In the genomic region with DNA sequence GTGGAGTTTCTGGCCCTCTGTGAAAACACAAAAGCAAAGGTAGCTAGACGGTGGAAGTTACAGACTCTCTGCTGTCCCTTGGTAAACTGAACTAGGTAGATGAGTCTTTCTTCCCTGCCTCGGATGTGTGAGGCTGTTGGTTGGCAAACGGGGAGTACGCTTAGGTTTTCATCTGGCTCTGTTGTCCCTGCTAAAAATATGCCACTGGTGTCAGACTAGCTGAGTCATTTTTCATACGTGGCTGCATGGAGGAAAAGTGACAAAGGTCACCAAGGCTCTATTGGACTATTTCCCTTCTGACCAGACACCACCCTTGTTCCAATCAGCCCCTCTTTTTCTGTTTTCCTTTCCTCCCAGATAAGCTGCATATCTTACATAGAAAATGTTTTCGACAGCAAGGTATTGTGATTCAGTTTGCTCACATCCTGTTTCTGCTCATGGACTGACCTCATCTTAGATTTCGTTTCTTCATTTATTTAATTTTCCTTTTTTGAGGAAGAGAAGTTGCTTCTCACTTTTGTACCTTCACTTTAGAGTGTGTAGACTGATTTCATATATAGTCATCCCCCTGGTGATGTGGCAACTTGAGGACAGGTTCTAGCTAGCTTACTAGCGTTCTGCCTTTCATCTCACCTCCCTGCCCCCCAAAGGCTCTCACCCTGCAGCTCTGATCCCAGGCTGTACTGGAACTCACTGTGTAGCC, we compare ENCODE assay signal across 10 mouse cellular contexts. TPM values are rescaled to one million over a fixed set of nuclear protein-coding genes. Genes with fewer than 3 reads are reported as not detected.
DNase-seq lines count a peak whose midpoint lies in the region; ATAC-seq and TF ChIP-seq lines count a peak whose summit lies in the region.
"Had no signal": no experiment of that assay in that cellular context is flagged by ENCODE, and none has a peak within 500 bp of the region (broad histone marks: within the 10 kb centered on the region; RNA-seq: fewer than 3 reads in every experiment).

No protein-coding gene starts in this region.

- no peaks in the 10 kb centered on the region for H3K36me3 ChIP-seq in lung, embryonic 16.5 days (ENCODE audit: control insufficient read depth, insufficient read depth, low read length)
- no peaks in the 10 kb centered on the region for H3K36me3 ChIP-seq in liver, embryonic 11.5 days (ENCODE audit: control insufficient read depth, insufficient read depth, low read length)
- H3K36me3 ChIP-seq in midbrain, embryonic 15.5 days (replicated peaks), result no peaks in the 10 kb centered on the region
- H3K36me3 ChIP-seq: hindbrain, embryonic 15.5 days; neural tube, embryonic 12.5 days had no signal

- H3K9ac ChIP-seq in lung, embryonic 16.5 days (ENCODE audit: low read length), result no peak overlapping the region
- H3K9ac ChIP-seq in liver, embryonic 11.5 days (ENCODE audit: low read depth, low read length), result 0 out of 2 replicates have a peak overlapping the region, but pooled peaks have one; percentile 26
- no peak overlapping the region for H3K9ac ChIP-seq in midbrain, embryonic 15.5 days
- H3K9ac ChIP-seq: hindbrain, embryonic 15.5 days; neural tube, embryonic 12.5 days had no signal

- H3K4me3 ChIP-seq in lung, embryonic 16.5 days (ENCODE audit: low read length), result no peak overlapping the region
- H3K4me3 ChIP-seq in lung, adult 2 months (replicated peaks; ENCODE audit: extremely low read depth, low read depth, low read length), result no peak overlapping the region
- H3K4me3 ChIP-seq in liver, embryonic 11.5 days (ENCODE audit: low read depth, low read length), result no peak overlapping the region
- no peak overlapping the region for H3K4me3 ChIP-seq in midbrain, embryonic 15.5 days
- H3K4me3 ChIP-seq: hindbrain, embryonic 15.5 days; neural tube, embryonic 12.5 days had no signal

- H3K4me1 ChIP-seq in lung, embryonic 16.5 days (replicated peaks; ENCODE audit: control insufficient read depth, insufficient read depth, low read length), result peaks cover 8% of the 10 kb centered on the region
- peaks cover 11% of the 10 kb centered on the region for H3K4me1 ChIP-seq in lung, adult 2 months (ENCODE audit: control insufficient read depth, insufficient read depth, low read length)
- H3K4me1 ChIP-seq in liver, embryonic 11.5 days (replicated peaks; ENCODE audit: control insufficient read depth, insufficient read depth, low read length), result peaks cover 14% of the 10 kb centered on the region; the same call in 1 of the 2 replicates
- no peaks in the 10 kb centered on the region for H3K4me1 ChIP-seq in midbrain, embryonic 15.5 days
- H3K4me1 ChIP-seq: hindbrain, embryonic 15.5 days; neural tube, embryonic 12.5 days had no signal

- no peak for ATAC-seq in lung, embryonic 16.5 days (ENCODE audit: low read depth)
- ATAC-seq in liver, embryonic 11.5 days (replicated peaks; ENCODE audit: low FRiP score), result no peak
- no peak for ATAC-seq in erythroid progenitor cell, adult 5-6 weeks (replicated peaks; ENCODE audit: low FRiP score, poor library complexity, severe bottlenecking)
- ATAC-seq in midbrain, embryonic 15.5 days (replicated peaks), result no peak

- H3K4me2 ChIP-seq in lung, embryonic 16.5 days (ENCODE audit: low read depth, low read length), result no peak overlapping the region
- H3K4me2 ChIP-seq in liver, embryonic 11.5 days, result peak overlapping the region; percentile 16; the same call in 1 of the 2 replicates
- no peak overlapping the region for H3K4me2 ChIP-seq in midbrain, embryonic 15.5 days
- H3K4me2 ChIP-seq: hindbrain, embryonic 15.5 days; neural tube, embryonic 12.5 days had no signal

- TF ChIP-seq POLR2A in lung, adult 2 months (IDR thresholded peaks at IDR 0.05; ENCODE audit: borderline replicate concordance, extremely low read depth, low read depth, low read length), result no peak

- peak overlapping the region; percentile 82 for H3K27ac ChIP-seq in lung, embryonic 16.5 days (ENCODE audit: low read length)
- peak overlapping the region; percentile 23 for H3K27ac ChIP-seq in liver, embryonic 11.5 days (ENCODE audit: low read depth, low read length)
- no peak overlapping the region for H3K27ac ChIP-seq in midbrain, embryonic 15.5 days
- H3K27ac ChIP-seq: hindbrain, embryonic 15.5 days; neural tube, embryonic 12.5 days had no signal

- DNase-seq in lung, adult 2 months, result no peak
- DNase-seq in heart, adult 9 months (ENCODE audit: low spot score in 2 of 2), result peak; percentile 76 to 81
- DNase-seq in liver, embryonic 11.5 days (ENCODE audit: low spot score), result no peak
- no peak for DNase-seq in thymus, postnatal 0 days (ENCODE audit: low spot score)
- no peak for DNase-seq in right cerebral cortex, postnatal 10 days (ENCODE audit: low spot score in 2 of 2)

- WGBS in lung, embryonic 16.5 days, result 49% methylated on average over 8 of the region's 8 CpGs
- 28% methylated on average over 8 of the region's 8 CpGs for WGBS in lung, adult 2 months
- WGBS in liver, embryonic 11.5 days, result 46% methylated on average over 8 of the region's 8 CpGs
- WGBS in midbrain, embryonic 15.5 days, result 71% methylated on average over 8 of the region's 8 CpGs

- H3K27me3 ChIP-seq in lung, embryonic 16.5 days (ENCODE audit: control insufficient read depth, insufficient read depth, low read depth, low read length), result no peaks in the 10 kb centered on the region
- no peaks in the 10 kb centered on the region for H3K27me3 ChIP-seq in liver, embryonic 11.5 days (replicated peaks; ENCODE audit: control insufficient read depth, insufficient read depth, low read length)
- no peaks in the 10 kb centered on the region for H3K27me3 ChIP-seq in midbrain, embryonic 15.5 days (replicated peaks)
- H3K27me3 ChIP-seq: hindbrain, embryonic 15.5 days; neural tube, embryonic 12.5 days had no signal

- no peak for TF ChIP-seq CTCF in lung, adult 2 months (IDR thresholded peaks at IDR 0.05; ENCODE audit: insufficient read depth, low read length)

- H3K9me3 ChIP-seq in lung, embryonic 16.5 days (ENCODE audit: control insufficient read depth, low read length), result no peaks in the 10 kb centered on the region
- no peaks in the 10 kb centered on the region for H3K9me3 ChIP-seq in liver, embryonic 11.5 days (ENCODE audit: control insufficient read depth, low read length)
- no peaks in the 10 kb centered on the region for H3K9me3 ChIP-seq in midbrain, embryonic 15.5 days
- H3K9me3 ChIP-seq: hindbrain, embryonic 15.5 days; neural tube, embryonic 12.5 days had no signal

RNA-seq across cellular contexts. Expression of a gene that starts 8.1 kb away (rescaled TPM):
- 35.0 and 36.2 TPM in 2 replicates for polyA plus RNA-seq in lung, embryonic 16.5 days (2015; fragmentation: Nextera tagmentation; extraction: Ambion mirVana)
- 23.1 and 33.9 TPM in 2 replicates for polyA plus RNA-seq in lung, adult 2 months (2012; rRNA removed)
- polyA plus RNA-seq in liver, embryonic 11.5 days (2014; fragmentation: Nextera tagmentation; extraction: Ambion mirVana), result 19.5 and 24.6 TPM in 2 replicates
- 28.5 and 50.7 TPM in 2 replicates for total RNA-seq in erythroid progenitor cell, adult 5-6 weeks (2015; ENCODE audit: low replicate concordance)
- 68.5 and 69.1 TPM in 2 replicates for total RNA-seq in erythroid progenitor cell, adult 5-6 weeks (2017; ENCODE audit: low replicate concordance)
- 32.1 and 41.4 TPM in 2 replicates for polyA plus RNA-seq in thymus, postnatal 0 days (2015; fragmentation: Nextera tagmentation; extraction: Ambion mirVana)
- polyA plus RNA-seq in midbrain, embryonic 15.5 days (2015; fragmentation: Nextera tagmentation; extraction: Ambion mirVana), result 85.5 and 88.9 TPM in 2 replicates

RNA-seq across cellular contexts. Expression of a gene that starts 19.5 kb away (rescaled TPM):
- 100 and 105 TPM in 2 replicates for polyA plus RNA-seq in lung, embryonic 16.5 days (2015; fragmentation: Nextera tagmentation; extraction: Ambion mirVana)
- 42.7 and 73.7 TPM in 2 replicates for polyA plus RNA-seq in lung, adult 2 months (2012; rRNA removed)
- polyA plus RNA-seq in liver, embryonic 11.5 days (2014; fragmentation: Nextera tagmentation; extraction: Ambion mirVana), result 315 and 317 TPM in 2 replicates
- total RNA-seq in erythroid progenitor cell, adult 5-6 weeks (2015; ENCODE audit: low replicate concordance), result 11.3 and 17.7 TPM in 2 replicates
- total RNA-seq in erythroid progenitor cell, adult 5-6 weeks (2017; ENCODE audit: low replicate concordance), result 7.6 and 42.3 TPM in 2 replicates
- polyA plus RNA-seq in thymus, postnatal 0 days (2015; fragmentation: Nextera tagmentation; extraction: Ambion mirVana), result 200 and 230 TPM in 2 replicates
- 473 and 498 TPM in 2 replicates for polyA plus RNA-seq in midbrain, embryonic 15.5 days (2015; fragmentation: Nextera tagmentation; extraction: Ambion mirVana)

RNA-seq across cellular contexts. Expression of a gene that starts 19.7 kb away (rescaled TPM):
- polyA plus RNA-seq in lung, embryonic 16.5 days (2015; fragmentation: Nextera tagmentation; extraction: Ambion mirVana), result 289 and 314 TPM in 2 replicates
- 8.2 and 8.5 TPM in 2 replicates for polyA plus RNA-seq in lung, adult 2 months (2012; rRNA removed)
- 393 TPM in 2 replicates for polyA plus RNA-seq in liver, embryonic 11.5 days (2014; fragmentation: Nextera tagmentation; extraction: Ambion mirVana)
- total RNA-seq in erythroid progenitor cell, adult 5-6 weeks (2015; ENCODE audit: low replicate concordance), result 32.3 and 33.5 TPM in 2 replicates
- total RNA-seq in erythroid progenitor cell, adult 5-6 weeks (2017; ENCODE audit: low replicate concordance), result 5.0 TPM in 1 of 2 replicates, not detected in the other
- 348 and 383 TPM in 2 replicates for polyA plus RNA-seq in thymus, postnatal 0 days (2015; fragmentation: Nextera tagmentation; extraction: Ambion mirVana)
- polyA plus RNA-seq in midbrain, embryonic 15.5 days (2015; fragmentation: Nextera tagmentation; extraction: Ambion mirVana), result 299 and 314 TPM in 2 replicates

RNA-seq across cellular contexts. Expression of a gene that starts 31.7 kb away (rescaled TPM):
- 250 and 276 TPM in 2 replicates for polyA plus RNA-seq in lung, embryonic 16.5 days (2015; fragmentation: Nextera tagmentation; extraction: Ambion mirVana)
- polyA plus RNA-seq in lung, adult 2 months (2012; rRNA removed), result 107 and 124 TPM in 2 replicates
- polyA plus RNA-seq in liver, embryonic 11.5 days (2014; fragmentation: Nextera tagmentation; extraction: Ambion mirVana), result 112 and 142 TPM in 2 replicates
- total RNA-seq in erythroid progenitor cell, adult 5-6 weeks (2015; ENCODE audit: low replicate concordance), result 34.8 and 35.7 TPM in 2 replicates
- 9.6 and 10.1 TPM in 2 replicates for total RNA-seq in erythroid progenitor cell, adult 5-6 weeks (2017; ENCODE audit: low replicate concordance)
- polyA plus RNA-seq in thymus, postnatal 0 days (2015; fragmentation: Nextera tagmentation; extraction: Ambion mirVana), result 134 and 143 TPM in 2 replicates
- 68.6 and 70.3 TPM in 2 replicates for polyA plus RNA-seq in midbrain, embryonic 15.5 days (2015; fragmentation: Nextera tagmentation; extraction: Ambion mirVana)

Comparison
In these comparisons a context has a peak if more than half of its experiments do, and no peak if none do; other contexts are left out.
1. RNA of a gene that starts 19.7 kb away (polyA plus RNA-seq): 393 TPM in liver, embryonic 11.5 days, 348 to 383 TPM in thymus, postnatal 0 days, 289 to 314 TPM in lung, embryonic 16.5 days and 299 to 314 TPM in midbrain, embryonic 15.5 days; 8.2 to 8.5 TPM in lung, adult 2 months; every median in the first group is over 10 times any median in the second.
2. DNase-seq: peak in heart, adult 9 months (2 of 2); none in lung, adult 2 months (single experiment), liver, embryonic 11.5 days (single experiment), thymus, postnatal 0 days (single experiment) and right cerebral cortex, postnatal 10 days (0 of 2).